Mouse (Mus musculus) midbrain, embryonic 11.5 days (tissue): ENCODE data around the gene Tas1r1. TPM values are rescaled to one million over a fixed set of nuclear protein-coding genes. Genes with fewer than 3 reads are reported as not detected.
"Not testable (repeated sequence)": the region's sequence is repeated elsewhere in the genome, so short reads cannot be mapped to it uniquely, and the experiment has no call there.

ENCODE experiments used
- ATAC-seq: fragments of 200-750 bp; cut with Nextera tagmentation; 2 replicates; pipeline ENCODE4 v1.8.0; 2017; ENCODE audit warnings: moderate TSS enrichment, moderate library complexity; ENCODE audit not compliant: low FRiP score
- DNase-seq: peaks from one replicate; pipeline ENCODE4 v3.0.0; 2015; ENCODE audit warnings: low spot score; ENCODE audit errors: missing footprints
- H3K27ac ChIP-seq: fragments of 300-500 bp; sonication (generic); 2 replicates; pipeline ENCODE4 v1.5.1; 2014; ENCODE audit warnings: low read depth, low read length
- H3K27me3 ChIP-seq: fragments of 300-500 bp; sonication (generic); 2 replicates; pipeline ENCODE4 v1.6.1; 2014; ENCODE audit warnings: mild to moderate bottlenecking, low read length, moderate library complexity, mixed read lengths; ENCODE audit not compliant: control insufficient read depth, insufficient read depth
- H3K36me3 ChIP-seq: fragments of 300-500 bp; sonication (generic); 2 replicates; pipeline ENCODE4 v1.6.1; 2014; ENCODE audit warnings: mild to moderate bottlenecking, low read length, moderate library complexity, mixed read lengths; ENCODE audit not compliant: control insufficient read depth, insufficient read depth
- H3K4me1 ChIP-seq: fragments of 300-500 bp; sonication (generic); 2 replicates; pipeline ENCODE4 v1.6.1; 2014; ENCODE audit warnings: low read length; ENCODE audit not compliant: control insufficient read depth, insufficient read depth
- H3K4me2 ChIP-seq: fragments of 300-500 bp; sonication (generic); 2 replicates; pipeline ENCODE4 v1.6.1; 2014; ENCODE audit warnings: mild to moderate bottlenecking, moderate library complexity
- H3K4me3 ChIP-seq: fragments of 300-500 bp; sonication (generic); 2 replicates; pipeline ENCODE4 v1.5.1; 2014; ENCODE audit warnings: low read depth, low read length
- H3K9ac ChIP-seq: fragments of 300-500 bp; sonication (generic); 2 replicates; pipeline ENCODE4 v1.6.1; 2014; ENCODE audit warnings: low read length
- H3K9me3 ChIP-seq: fragments of 300-500 bp; sonication (generic); 2 replicates; pipeline ENCODE4 v1.6.1; 2016; ENCODE audit warnings: low read length; ENCODE audit not compliant: control insufficient read depth
- WGBS: fragments of 180-500 bp; shearing (Covaris S2); extraction: QIAGEN DNeasy Blood & Tissue Kit; methylation state at CpG from one replicate; pipeline ENCODE4 v1.1.7; 2014; 5-methylcytosine and 5-hydroxymethylcytosine counted together
- polyA plus RNA-seq: library from polyadenylated mRNA; unstranded; fragments of >200 nt; fragmentation: Nextera tagmentation; extraction: Ambion mirVana; gene quantifications from 2 replicates; pipeline ENCODE4 v1.2.1, GENCODE M21; 2014

Gene Tas1r1
- polyA plus RNA-seq, 1 experiment from 2014 or later: 0.44 TPM

GRCm38 (mm10) chr4:152067280-152067679 lies 28.9 kb upstream of the Tas1r1 start:
- H3K4me2 ChIP-seq: no peak overlapping the region
- H3K36me3 ChIP-seq: no peaks in the 10 kb centered on the region
- H3K27me3 ChIP-seq: no peaks in the 10 kb centered on the region
- H3K4me1 ChIP-seq: peaks cover 2% of the 10 kb centered on the region
- H3K9me3 ChIP-seq: no peaks in the 10 kb centered on the region
- no peak overlapping the region for H3K4me3 ChIP-seq
- no peak overlapping the region for H3K9ac ChIP-seq
- ATAC-seq: no peak
- no peak overlapping the region for H3K27ac ChIP-seq
- DNase-seq: no peak

GRCm38 (mm10) chr4:152062390-152063110 lies 24.2 kb upstream of the Tas1r1 start:
- Histone ChIP-seq H3K27me3 (no peaks in the 10 kb centered on the region), H3K9ac (no peak overlapping the region), H3K4me3 (no peak overlapping the region), H3K4me2 (no peak overlapping the region), H3K27ac (no peak overlapping the region), H3K4me1 (no peaks in the 10 kb centered on the region), H3K36me3 (0 out of 2 replicates have a peak, but pooled peaks cover 2% of the 10 kb centered on the region), H3K9me3 (no peaks in the 10 kb centered on the region)
- DNase-seq: no peak
- WGBS: 82% methylated on average over 9 of the region's 9 CpGs
- no peak for ATAC-seq

- WGBS: 90% methylated on average over 6 of the region's 6 CpGs
- DNase-seq (peak; percentile 19), ATAC-seq (no peak)
- Histone ChIP-seq H3K4me1 (peaks cover 10% of the 10 kb centered on the region), H3K4me2 (no peak overlapping the region), H3K9ac (no peak overlapping the region), H3K27me3 (no peaks in the 10 kb centered on the region), H3K27ac (no peak overlapping the region), H3K9me3 (no peaks in the 10 kb centered on the region), H3K36me3 (peaks cover 38% of the 10 kb centered on the region), H3K4me3 (no peak overlapping the region)
Observed at GRCm38 (mm10) chr4:152044609-152045008, 6.2 kb upstream of the Tas1r1 start.

- H3K36me3 ChIP-seq: peaks cover 35% of the 10 kb centered on the region
Observed at GRCm38 (mm10) chr4:152043171-152043570, 4.8 kb upstream of the Tas1r1 start.

GRCm38 (mm10) chr4:152041924-152042641 lies 3.7 kb upstream of the Tas1r1 start:
- 96% methylated on average over 22 of the region's 22 CpGs for WGBS
- Histone ChIP-seq H3K9ac (no peak overlapping the region), H3K4me3 (no peak overlapping the region), H3K27ac (no peak overlapping the region), H3K36me3 (peaks cover 29% of the 10 kb centered on the region), H3K27me3 (no peaks in the 10 kb centered on the region), H3K4me1 (peaks cover 13% of the 10 kb centered on the region), H3K9me3 (no peaks in the 10 kb centered on the region), H3K4me2 (no peak overlapping the region)
- peak; percentile 41 for DNase-seq
- no peak for ATAC-seq

More at GRCm38 (mm10) chr4:152043171-152043570, 4.8 kb upstream of the Tas1r1 start:
- Histone ChIP-seq H3K4me1 (peaks cover 13% of the 10 kb centered on the region), H3K4me3 (no peak overlapping the region), H3K4me2 (no peak overlapping the region), H3K9me3 (no peaks in the 10 kb centered on the region), H3K27ac (no peak overlapping the region), H3K27me3 (no peaks in the 10 kb centered on the region), H3K9ac (no peak overlapping the region)
- WGBS: 93% methylated on average over 3 of the region's 3 CpGs
- ATAC-seq (no peak), DNase-seq (peak; percentile 17)

- 5% methylated on average over 25 of the region's 25 CpGs for WGBS
- Histone ChIP-seq H3K27ac (no peak overlapping the region), H3K4me3 (peak overlapping the region; percentile 99), H3K36me3 (peaks cover 20% of the 10 kb centered on the region), H3K27me3 (no peaks in the 10 kb centered on the region), H3K9ac (peak overlapping the region; percentile 93), H3K4me2 (peak overlapping the region; percentile 93), H3K9me3 (no peaks in the 10 kb centered on the region), H3K4me1 (peaks cover 13% of the 10 kb centered on the region)
- DNase-seq (peak; percentile 92), ATAC-seq (no peak)
Observed at GRCm38 (mm10) chr4:152039831-152040310, 1.5 kb upstream of the Tas1r1 start.

GRCm38 (mm10) chr4:152038985-152039830 lies 840 bp upstream of the Tas1r1 start, which contains the start of gene Nol9:
Nol9 (plus strand) TSS chr4:152039321.
- no peaks in the 10 kb centered on the region for H3K9me3 ChIP-seq
- H3K4me1 ChIP-seq: peaks cover 13% of the 10 kb centered on the region
- ATAC-seq (peak; percentile 90), DNase-seq (peak; percentile 100)
- peaks cover 20% of the 10 kb centered on the region for H3K36me3 ChIP-seq
- H3K9ac ChIP-seq: peak within 1 kb of the TSS; percentile 93
- H3K27me3 ChIP-seq: no peaks in the 10 kb centered on the region
- peak within 1 kb of the TSS; percentile 99 for H3K4me3 ChIP-seq
- WGBS: under 1% methylated on average over 79 of the region's 86 CpGs
- H3K27ac ChIP-seq: no peak within 1 kb of the TSS
- peak within 1 kb of the TSS; percentile 93 for H3K4me2 ChIP-seq

GRCm38 (mm10) chr4:152036464-152036863 lies 1.9 kb downstream of the Tas1r1 start:
- not testable (repeated sequence) for H3K27ac ChIP-seq, H3K36me3 ChIP-seq, H3K9me3 ChIP-seq, H3K4me2 ChIP-seq, H3K9ac ChIP-seq, H3K4me3 ChIP-seq, H3K27me3 ChIP-seq, ATAC-seq
- peak; percentile 56 for DNase-seq
- 95% methylated on average over 6 of the region's 6 CpGs for WGBS
- peaks cover 13% of the 10 kb centered on the region for H3K4me1 ChIP-seq
